Mouse (Mus musculus) liver, embryonic 14.5 days (tissue): ENCODE measurements around the gene Rlf.

Experiments used
- CTCF ChIP-seq: IDR thresholded peaks from 2 replicates; pipeline ENCODE4 v1.5.1; 2016; ENCODE audit warnings: antibody characterized with exemption, low read depth, control low read depth
- EP300 ChIP-seq: IDR thresholded peaks from 2 replicates; pipeline ENCODE4 v1.6.1; 2016; ENCODE audit warnings: antibody characterized with exemption, low read depth

DNA sequence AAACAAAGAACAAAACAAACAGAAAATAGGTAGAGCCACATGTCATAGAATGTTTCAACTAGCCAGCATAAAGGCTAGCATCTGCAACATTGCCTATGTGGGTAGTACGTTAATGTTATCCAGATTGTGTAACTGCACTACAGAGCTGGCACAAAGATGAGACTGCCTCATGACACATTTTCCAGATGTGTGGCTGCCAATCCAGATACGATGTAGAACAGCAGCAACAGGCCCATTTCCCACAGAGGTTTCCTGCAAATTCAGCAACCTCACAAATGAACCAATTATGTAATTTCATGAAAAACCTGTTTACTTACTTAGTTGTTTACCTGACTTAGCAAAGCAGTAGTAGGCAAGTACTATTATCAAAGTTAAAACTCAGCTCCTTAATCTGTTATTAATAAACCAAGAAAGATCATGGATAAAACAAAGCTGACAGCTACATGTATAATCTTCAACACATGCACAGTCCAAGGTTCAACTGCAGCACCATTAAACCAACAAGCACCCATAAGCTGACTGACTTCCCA, 51.3 kb downstream of the Rlf start:
- TF ChIP-seq CTCF: no peak
- TF ChIP-seq EP300: no peak
